Mouse (Mus musculus): ENCODE data around the gene Arhgap4.

Gene Arhgap4

GRCm38 (mm10) chrX:73921823-73922549 lies at the start of gene Arhgap4, which contains the start of gene Naa10:
Gene Arhgap4, minus strand, starts transcription at chrX:73921870.
Gene Naa10, minus strand, starts transcription at chrX:73921944.
- DNase-seq (ENCODE audit: low read depth): peak; percentile 87

GRCm38 (mm10) chrX:73970781-73971180 lies 49.1 kb upstream of the Arhgap4 start:
- no peak for DNase-seq (ENCODE audit: low read depth)

- DNase-seq (ENCODE audit: low read depth): no peak
Observed at GRCm38 (mm10) chrX:73969729-73970128, 48.1 kb upstream of the Arhgap4 start.

- DNase-seq (ENCODE audit: low read depth): no peak
Observed at GRCm38 (mm10) chrX:73969167-73969566, 47.5 kb upstream of the Arhgap4 start.

GRCm38 (mm10) chrX:73967177-73968075 lies 45.8 kb upstream of the Arhgap4 start:
- DNase-seq (ENCODE audit: low read depth): peak; percentile 93

GRCm38 (mm10) chrX:73966248-73967176 lies 44.8 kb upstream of the Arhgap4 start, which contains the start of gene Hcfc1:
Gene Hcfc1, minus strand, starts transcription at chrX:73966357.
- DNase-seq (ENCODE audit: low read depth): peak; percentile 92

- DNase-seq (ENCODE audit: low read depth): peak; percentile 77
Observed at GRCm38 (mm10) chrX:73965307-73965706, 43.6 kb upstream of the Arhgap4 start.

GRCm38 (mm10) chrX:73964363-73964762 lies 42.7 kb upstream of the Arhgap4 start:
- peak; percentile 47 for DNase-seq (ENCODE audit: low read depth)

GRCm38 (mm10) chrX:73954988-73955387 lies 33.3 kb upstream of the Arhgap4 start:
- no peak for DNase-seq (ENCODE audit: low read depth)

GRCm38 (mm10) chrX:73952603-73953002 lies 30.9 kb upstream of the Arhgap4 start:
- DNase-seq (ENCODE audit: low read depth): no peak

GRCm38 (mm10) chrX:73949341-73949740 lies 27.7 kb upstream of the Arhgap4 start:
- no peak for DNase-seq (ENCODE audit: low read depth)

- peak; percentile 84 for DNase-seq (ENCODE audit: low read depth)
Observed at GRCm38 (mm10) chrX:73948647-73949046, 27.0 kb upstream of the Arhgap4 start.

GRCm38 (mm10) chrX:73946896-73947295 lies 25.2 kb upstream of the Arhgap4 start:
- no peak for DNase-seq (ENCODE audit: low read depth)

- no peak for DNase-seq (ENCODE audit: low read depth)
Observed at GRCm38 (mm10) chrX:73942294-73942693, 20.6 kb upstream of the Arhgap4 start.

GRCm38 (mm10) chrX:73941860-73942259 lies 20.2 kb upstream of the Arhgap4 start:
- no peak for DNase-seq (ENCODE audit: low read depth)

- DNase-seq (ENCODE audit: low read depth): no peak
Observed at GRCm38 (mm10) chrX:73931871-73932270, 10.2 kb upstream of the Arhgap4 start.

- DNase-seq (ENCODE audit: low read depth): peak; percentile 59
Observed at GRCm38 (mm10) chrX:73930402-73931062, 8.9 kb upstream of the Arhgap4 start, which contains the start of gene Renbp. Gene Renbp, minus strand, starts transcription at chrX:73930850.

- DNase-seq (ENCODE audit: low read depth): no peak
Observed at GRCm38 (mm10) chrX:73922550-73922882, 846 bp upstream of the Arhgap4 start.

- DNase-seq (ENCODE audit: low read depth): no peak
Observed at GRCm38 (mm10) chrX:73921285-73921822, 316 bp downstream of the Arhgap4 start.

GRCm38 (mm10) chrX:73918631-73919030 lies 3.0 kb downstream of the Arhgap4 start:
- no peak for DNase-seq (ENCODE audit: low read depth)

GRCm38 (mm10) chrX:73916945-73917344 lies 4.7 kb downstream of the Arhgap4 start:
- DNase-seq (ENCODE audit: low read depth): no peak

Measured in naive thymus-derived CD4-positive, alpha-beta T cell, adult 2 months (primary cell).